Mouse (Mus musculus): ENCODE data around the gene Zyg11a. TPM values are rescaled to one million over a fixed set of nuclear protein-coding genes. Genes with fewer than 3 reads are reported as not detected.

The Zyg11a gene
- polyA plus RNA-seq, 1 experiment = not detected

DNA sequence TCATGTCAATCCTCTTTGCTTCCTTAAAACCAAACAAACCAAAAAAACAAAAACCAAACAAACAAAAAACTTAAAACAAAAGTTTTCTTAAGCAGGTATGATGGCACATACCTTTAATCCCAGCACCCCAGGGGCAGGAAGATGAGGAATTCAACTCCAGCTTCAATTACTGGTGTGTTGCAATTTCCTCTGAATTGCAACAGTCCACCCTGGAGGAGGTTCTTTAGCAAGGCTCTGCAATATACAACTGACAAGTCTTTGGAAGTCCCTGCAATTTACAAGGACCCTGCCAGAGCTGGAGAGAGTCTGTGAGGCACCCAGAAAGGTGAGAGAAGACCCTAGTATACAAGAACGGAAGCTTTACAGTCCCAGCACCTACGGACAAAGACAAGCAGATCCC lies 4.8 kb downstream of the Zyg11a start:
- Histone ChIP-seq H3K4me3 (replicated peaks) (no peak overlapping the region), H3K4me1 (ENCODE audit: control insufficient read depth) (peaks cover 5% of the 10 kb centered on the region), H3K9me3 (ENCODE audit: control insufficient read depth, low read length) (peaks cover 2% of the 10 kb centered on the region; the same call in 1 of the 2 replicates), H3K27me3 (ENCODE audit: control insufficient read depth) (peaks cover 37% of the 10 kb centered on the region), H3K36me3 (ENCODE audit: control insufficient read depth) (no peaks in the 10 kb centered on the region)
- TF ChIP-seq GATA1 (IDR thresholded peaks at IDR 0.05; ENCODE audit: low read length) (no peak), TAL1 (IDR thresholded peaks at IDR 0.05; ENCODE audit: low read length) (no peak)

DNA sequence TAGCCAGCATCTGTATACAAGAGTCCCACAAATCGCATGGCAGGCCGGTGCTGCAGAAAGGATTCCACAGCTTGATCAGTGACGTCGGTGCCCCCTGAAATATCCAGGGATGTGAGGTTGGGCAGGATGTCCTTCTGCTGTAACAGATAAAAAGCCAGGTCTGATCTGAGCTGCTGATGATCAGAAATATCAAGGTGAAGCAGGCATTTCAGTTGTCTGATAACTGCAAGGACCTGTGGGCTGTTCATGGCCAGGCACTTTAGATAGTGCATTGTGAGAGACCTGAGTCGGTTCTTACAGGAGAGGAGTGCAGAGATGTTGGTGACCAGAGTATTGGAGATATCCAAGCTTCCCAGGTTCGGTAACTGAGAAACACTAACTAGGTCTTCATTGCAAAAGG lies 13.2 kb downstream of the Zyg11a start:
- Histone ChIP-seq H3K9me3 (ENCODE audit: control insufficient read depth, low read length) (no peaks in the 10 kb centered on the region), H3K27me3 (ENCODE audit: control insufficient read depth) (no peaks in the 10 kb centered on the region), H3K36me3 (ENCODE audit: control insufficient read depth) (no peaks in the 10 kb centered on the region), H3K4me3 (replicated peaks) (no peak overlapping the region), H3K4me1 (ENCODE audit: control insufficient read depth) (no peaks in the 10 kb centered on the region)
- TF ChIP-seq TAL1 (IDR thresholded peaks at IDR 0.05; ENCODE audit: low read length) = no peak
- TF ChIP-seq GATA1 (IDR thresholded peaks at IDR 0.05; ENCODE audit: low read length) = no peak

DNA sequence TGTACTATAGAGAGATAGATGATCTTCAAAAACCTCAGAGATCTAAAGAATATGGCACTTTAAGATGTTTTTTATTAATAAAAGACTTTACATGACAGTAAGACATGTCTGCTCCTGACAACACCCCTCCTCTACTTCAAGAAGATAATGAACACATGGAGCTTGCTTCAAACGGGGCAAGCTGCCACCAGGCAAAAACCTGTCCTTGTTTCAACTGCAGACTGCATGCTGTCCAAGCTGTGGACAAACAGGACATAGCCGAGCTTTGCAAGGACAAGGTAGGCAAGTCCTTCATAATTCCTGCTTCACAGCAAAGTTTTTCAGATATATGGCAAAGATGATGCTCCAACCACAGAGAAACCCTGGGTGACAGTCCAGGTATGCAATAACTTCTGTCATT lies 18.6 kb downstream of the Zyg11a start:
- Histone ChIP-seq H3K9me3 (ENCODE audit: control insufficient read depth, low read length) (no peaks in the 10 kb centered on the region), H3K4me3 (replicated peaks) (no peak overlapping the region), H3K4me1 (ENCODE audit: control insufficient read depth) (no peaks in the 10 kb centered on the region), H3K27me3 (ENCODE audit: control insufficient read depth) (no peaks in the 10 kb centered on the region), H3K36me3 (ENCODE audit: control insufficient read depth) (no peaks in the 10 kb centered on the region)
- no peak for TF ChIP-seq GATA1 (IDR thresholded peaks at IDR 0.05; ENCODE audit: low read length)
- no peak for TF ChIP-seq TAL1 (IDR thresholded peaks at IDR 0.05; ENCODE audit: low read length)

DNA sequence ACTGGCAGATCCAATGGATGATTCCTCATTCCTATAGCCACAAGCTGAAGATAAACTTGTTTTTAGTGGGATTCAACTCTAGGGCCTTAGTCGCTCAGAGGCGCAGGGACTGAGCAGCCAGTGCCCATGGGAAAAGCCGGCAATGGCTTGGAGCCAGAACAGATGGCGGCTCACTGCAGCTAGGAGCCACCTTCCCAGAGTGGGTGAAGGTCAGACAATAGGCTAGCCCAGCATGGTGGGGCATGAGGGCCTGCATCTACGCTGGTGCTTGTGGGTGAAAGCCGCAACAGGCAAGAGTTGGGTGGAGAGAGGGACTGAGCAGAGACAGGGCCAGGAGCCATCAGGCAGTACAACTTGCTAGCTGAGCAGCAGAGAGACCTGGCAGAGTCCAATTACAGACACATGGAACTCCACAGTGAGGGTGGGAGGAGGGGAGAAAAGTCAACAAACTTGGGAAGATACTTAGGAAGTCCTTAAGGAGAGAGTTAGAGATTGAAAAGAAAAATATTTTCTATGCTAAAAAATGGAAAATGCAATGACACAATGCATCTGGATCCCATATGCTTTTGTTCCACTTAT lies 21.5 kb downstream of the Zyg11a start:
- Histone ChIP-seq H3K4me1 (ENCODE audit: control insufficient read depth) (no peaks in the 10 kb centered on the region), H3K9me3 (ENCODE audit: control insufficient read depth, low read length) (no peaks in the 10 kb centered on the region), H3K4me3 (replicated peaks) (no peak overlapping the region), H3K27me3 (ENCODE audit: control insufficient read depth) (no peaks in the 10 kb centered on the region), H3K36me3 (ENCODE audit: control insufficient read depth) (no peaks in the 10 kb centered on the region)
- TF ChIP-seq GATA1 (IDR thresholded peaks at IDR 0.05; ENCODE audit: low read length) (no peak), TAL1 (IDR thresholded peaks at IDR 0.05; ENCODE audit: low read length) (no peak)

DNA sequence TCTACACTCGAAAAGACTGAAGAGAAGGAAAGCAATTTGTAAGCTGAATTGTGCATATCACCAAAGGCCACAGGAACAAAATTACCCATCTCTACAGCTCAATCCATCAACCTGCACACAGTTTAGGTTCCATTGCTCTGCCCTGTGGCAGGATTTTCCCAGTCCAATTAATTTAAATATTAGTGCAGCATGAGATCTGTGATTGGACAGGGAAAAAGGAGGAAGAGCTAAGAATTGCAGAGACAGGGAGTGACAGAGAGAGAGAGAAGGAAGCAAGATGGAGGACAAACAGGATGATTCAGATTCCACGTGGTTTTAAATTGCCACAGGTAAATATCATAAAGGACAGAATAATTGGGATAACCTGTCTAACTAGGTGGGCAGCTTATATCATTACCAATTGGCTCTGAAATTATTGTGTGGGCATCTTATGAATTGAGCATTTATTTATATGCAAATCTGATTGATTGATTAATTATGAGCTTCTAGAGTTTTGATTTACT lies 25.0 kb downstream of the Zyg11a start:
- Histone ChIP-seq H3K36me3 (ENCODE audit: control insufficient read depth) (no peaks in the 10 kb centered on the region), H3K9me3 (ENCODE audit: control insufficient read depth, low read length) (no peaks in the 10 kb centered on the region), H3K27me3 (ENCODE audit: control insufficient read depth) (no peaks in the 10 kb centered on the region), H3K4me3 (replicated peaks) (no peak overlapping the region), H3K4me1 (ENCODE audit: control insufficient read depth) (no peaks in the 10 kb centered on the region)
- TF ChIP-seq TAL1 (IDR thresholded peaks at IDR 0.05; ENCODE audit: low read length) (no peak), GATA1 (IDR thresholded peaks at IDR 0.05; ENCODE audit: low read length) (no peak)

DNA sequence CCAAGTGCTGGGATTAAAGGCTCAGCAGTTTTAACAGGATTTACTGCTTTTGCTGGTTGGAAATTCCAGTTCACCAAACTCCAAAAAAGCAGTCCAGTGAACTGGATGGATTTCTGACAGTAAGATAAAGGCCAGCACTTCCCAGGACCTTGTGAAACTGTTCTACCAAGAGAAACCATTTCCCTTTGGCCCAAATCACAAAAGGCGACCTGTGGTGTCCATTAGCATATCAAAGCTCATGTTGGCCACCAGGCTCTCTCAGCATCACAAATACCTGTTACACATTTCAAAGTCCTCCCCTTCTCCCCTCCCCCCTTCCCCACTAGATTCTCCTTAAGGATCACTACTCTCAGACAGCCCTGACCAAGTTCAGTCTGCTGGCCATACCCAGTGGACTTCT lies 35.6 kb downstream of the Zyg11a start:
- no peaks in the 10 kb centered on the region; the same call in 1 of the 2 replicates for H3K36me3 ChIP-seq (ENCODE audit: control insufficient read depth)
- no peaks in the 10 kb centered on the region for H3K9me3 ChIP-seq (ENCODE audit: control insufficient read depth, low read length)
- H3K4me1 ChIP-seq (ENCODE audit: control insufficient read depth) = no peaks in the 10 kb centered on the region
- no peak overlapping the region for H3K4me3 ChIP-seq (replicated peaks)
- TF ChIP-seq GATA1 (IDR thresholded peaks at IDR 0.05; ENCODE audit: low read length) (no peak), TAL1 (IDR thresholded peaks at IDR 0.05; ENCODE audit: low read length) (no peak)
- no peaks in the 10 kb centered on the region for H3K27me3 ChIP-seq (ENCODE audit: control insufficient read depth)

DNA sequence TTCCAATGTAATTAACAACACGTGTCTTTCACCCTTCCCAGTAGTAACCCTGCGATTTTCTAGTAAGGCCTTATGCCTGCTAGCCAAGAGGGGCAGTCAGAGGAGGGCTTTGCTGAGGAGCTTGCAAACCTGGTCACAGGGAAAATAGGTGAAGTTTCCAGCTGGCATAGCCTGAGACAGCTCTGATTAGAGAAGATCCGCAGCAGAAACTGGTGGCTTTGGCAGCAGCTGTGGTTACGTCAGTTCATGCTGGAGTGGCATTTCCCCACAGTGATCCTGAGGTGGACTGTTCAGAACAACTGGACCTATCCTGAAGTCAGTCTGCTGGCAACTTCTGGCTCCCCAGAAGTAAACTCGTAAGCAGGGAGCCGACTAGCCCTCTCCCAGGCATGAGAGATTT lies 49.8 kb downstream of the Zyg11a start:
- peaks cover 2% of the 10 kb centered on the region; the same call in 1 of the 2 replicates for H3K36me3 ChIP-seq (ENCODE audit: control insufficient read depth)
- H3K27me3 ChIP-seq (ENCODE audit: control insufficient read depth) = peaks cover 25% of the 10 kb centered on the region
- H3K9me3 ChIP-seq (ENCODE audit: control insufficient read depth, low read length) = no peaks in the 10 kb centered on the region; the same call in 1 of the 2 replicates
- no peak overlapping the region for H3K4me3 ChIP-seq (replicated peaks)
- no peak for TF ChIP-seq TAL1 (IDR thresholded peaks at IDR 0.05; ENCODE audit: low read length)
- no peak for TF ChIP-seq GATA1 (IDR thresholded peaks at IDR 0.05; ENCODE audit: low read length)
- peaks cover 5% of the 10 kb centered on the region for H3K4me1 ChIP-seq (ENCODE audit: control insufficient read depth)

DNA sequence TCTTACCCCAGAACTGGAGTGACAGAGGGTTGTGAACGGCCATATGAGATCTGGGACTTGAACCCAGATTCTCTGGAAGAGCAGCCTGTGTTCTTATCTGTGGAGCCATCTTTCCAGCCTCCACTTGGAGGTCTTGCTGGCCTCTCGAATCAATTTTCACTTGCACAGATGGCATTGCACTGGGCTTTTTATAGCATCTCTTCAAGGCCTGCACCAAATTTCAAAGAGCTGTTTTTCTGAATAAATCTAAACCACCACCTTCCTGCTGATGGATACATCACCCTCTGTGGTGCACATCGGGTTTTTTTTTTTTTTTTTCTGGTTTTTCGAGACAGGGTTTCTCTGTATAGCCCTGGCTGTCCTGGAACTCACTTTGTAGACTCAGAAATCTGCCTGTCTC lies 51.0 kb downstream of the Zyg11a start:
- Histone ChIP-seq H3K27me3 (ENCODE audit: control insufficient read depth) (peaks cover 25% of the 10 kb centered on the region), H3K36me3 (ENCODE audit: control insufficient read depth) (peaks cover 2% of the 10 kb centered on the region; the same call in 1 of the 2 replicates), H3K4me1 (ENCODE audit: control insufficient read depth) (peaks cover 5% of the 10 kb centered on the region), H3K4me3 (replicated peaks) (no peak overlapping the region), H3K9me3 (ENCODE audit: control insufficient read depth, low read length) (no peaks in the 10 kb centered on the region; the same call in 1 of the 2 replicates)
- TF ChIP-seq GATA1 (IDR thresholded peaks at IDR 0.05; ENCODE audit: low read length) (0 out of 2 replicates have a peak, but pooled peaks have one; percentile 19), TAL1 (IDR thresholded peaks at IDR 0.05; ENCODE audit: low read length) (no peak)

DNA sequence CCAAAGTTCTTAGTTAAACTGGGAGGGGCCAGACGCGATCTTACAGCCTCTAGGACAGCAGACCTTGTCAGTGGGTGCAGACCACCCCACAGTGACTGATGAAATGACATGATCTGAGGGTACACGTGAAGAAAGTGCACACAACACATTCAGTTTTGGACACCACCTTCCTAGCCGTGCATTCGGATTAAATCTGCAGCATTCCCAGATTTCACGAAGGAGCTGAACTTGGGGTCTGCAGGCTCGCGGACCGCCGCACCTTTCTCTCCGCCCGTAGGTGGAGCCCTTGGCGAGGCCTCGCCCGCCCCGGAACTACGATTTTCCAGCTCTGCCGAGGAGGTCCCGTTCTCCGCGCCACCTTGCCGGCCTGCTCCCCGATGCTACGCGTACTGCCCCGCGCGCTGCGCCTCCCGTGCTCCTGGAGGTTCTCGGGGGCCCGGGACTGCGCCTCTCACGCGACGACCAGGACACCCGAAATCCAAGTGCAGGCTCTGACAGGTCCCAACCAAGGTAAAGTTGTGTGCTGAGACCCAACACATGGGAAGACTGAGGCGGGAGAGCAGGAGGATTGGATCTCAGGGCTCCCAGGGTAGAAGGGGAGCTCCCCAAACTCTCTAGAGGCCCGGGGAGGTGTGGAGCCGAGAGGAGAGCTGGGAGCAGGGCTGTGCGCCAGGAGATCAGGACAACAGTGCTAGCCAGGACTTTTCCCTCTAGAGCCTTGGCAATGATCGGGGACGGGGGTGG lies 52.5 kb downstream of the Zyg11a start, which contains the start of gene Echdc2:
Gene Echdc2 (plus strand): TSS at position 286 of the 744 bp plus-strand sequence.
- Histone ChIP-seq H3K27me3 (ENCODE audit: control insufficient read depth) (peaks cover 25% of the 10 kb centered on the region), H3K9me3 (ENCODE audit: control insufficient read depth, low read length) (no peaks in the 10 kb centered on the region), H3K4me3 (replicated peaks) (peak within 1 kb of the TSS; percentile 49), H3K36me3 (ENCODE audit: control insufficient read depth) (no peaks in the 10 kb centered on the region), H3K4me1 (ENCODE audit: control insufficient read depth) (peaks cover 5% of the 10 kb centered on the region)
- no peak for TF ChIP-seq TAL1 (IDR thresholded peaks at IDR 0.05; ENCODE audit: low read length)
- TF ChIP-seq GATA1 (IDR thresholded peaks at IDR 0.05; ENCODE audit: low read length) = no peak

Data from erythroblast, embryonic 14.5 days (primary cell).